Mouse (Mus musculus): ENCODE results near the gene Usp30. TPM values are rescaled to one million over a fixed set of nuclear protein-coding genes. Genes with fewer than 3 reads are reported as not detected.

Usp30 gene
- 42.9 and 44.1 TPM in 2 replicates for polyA plus RNA-seq (2012; rRNA removed)

DNA sequence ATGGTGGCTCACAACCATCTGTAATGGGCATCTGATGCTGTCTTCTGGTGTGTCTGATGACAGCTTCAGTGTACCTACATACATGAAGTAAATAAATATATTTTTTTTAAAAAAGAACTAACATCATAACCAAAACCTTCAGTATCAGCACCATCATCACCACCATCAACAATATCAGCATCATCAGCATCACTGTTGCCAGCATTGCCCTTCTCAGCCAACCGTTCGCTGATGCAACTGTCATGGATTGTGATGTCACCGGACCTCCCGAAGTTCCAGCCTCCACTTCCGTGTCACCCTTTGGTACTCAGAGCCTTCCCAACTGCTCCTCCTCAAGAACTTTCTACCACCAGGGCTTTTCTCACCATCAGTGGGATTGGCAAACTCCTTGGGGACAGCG, at the start of gene Usp30:
Usp30 (plus strand) TSS at position 301 of the 400 bp plus-strand sequence.
- Histone ChIP-seq H3K4me3 (replicated peaks; ENCODE audit: insufficient read depth, low read depth, low read length) (no peak within 1 kb of the TSS), H3K4me1 (ENCODE audit: control insufficient read depth, insufficient read depth, low read length) (no peaks in the 10 kb centered on the region), H3K27ac (ENCODE audit: insufficient read depth, low read length) (no peak within 1 kb of the TSS), H3K27me3 (ENCODE audit: control insufficient read depth, insufficient read depth, low read length) (no peaks in the 10 kb centered on the region)
- TF ChIP-seq POLR2A (IDR thresholded peaks at IDR 0.05; ENCODE audit: borderline replicate concordance, insufficient read depth, low read length) (no peak), CTCF (IDR thresholded peaks at IDR 0.05; ENCODE audit: borderline replicate concordance, insufficient read depth, low read depth, low read length) (no peak)
- no peak for DNase-seq
- WGBS, result 88% methylated on average over 6 of the region's 6 CpGs

DNA sequence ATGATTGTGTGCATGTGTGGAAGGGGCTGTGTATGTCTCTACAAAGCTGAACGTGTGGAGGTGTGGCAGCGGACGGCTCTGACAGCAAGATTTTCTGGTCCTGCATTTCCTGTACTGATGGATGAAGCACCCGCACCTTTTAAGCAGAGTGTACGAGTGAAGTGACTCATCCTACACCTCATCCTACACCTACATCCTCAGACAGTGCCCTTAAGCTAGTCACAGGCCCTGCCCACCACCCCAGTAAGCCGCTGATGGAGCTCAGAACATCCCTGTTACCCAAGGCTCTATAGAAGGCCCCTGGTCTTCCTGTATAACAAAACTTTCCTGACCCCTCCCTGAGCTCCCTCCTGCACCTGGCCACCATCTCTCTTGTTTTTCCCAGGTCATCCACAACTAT, 40.9 kb upstream of the Usp30 start:
- H3K4me1 ChIP-seq (ENCODE audit: control insufficient read depth, insufficient read depth, low read length), result peaks cover 14% of the 10 kb centered on the region
- WGBS, result 63% methylated on average over 6 of the region's 6 CpGs
- DNase-seq, result no peak
- H3K27me3 ChIP-seq (ENCODE audit: control insufficient read depth, insufficient read depth, low read length), result no peaks in the 10 kb centered on the region
- TF ChIP-seq CTCF (IDR thresholded peaks at IDR 0.05; ENCODE audit: borderline replicate concordance, insufficient read depth, low read depth, low read length), result no peak
- TF ChIP-seq POLR2A (IDR thresholded peaks at IDR 0.05; ENCODE audit: borderline replicate concordance, insufficient read depth, low read length), result no peak
- H3K4me3 ChIP-seq (replicated peaks; ENCODE audit: insufficient read depth, low read depth, low read length), result no peak overlapping the region
- no peak overlapping the region for H3K27ac ChIP-seq (ENCODE audit: insufficient read depth, low read length)

DNA sequence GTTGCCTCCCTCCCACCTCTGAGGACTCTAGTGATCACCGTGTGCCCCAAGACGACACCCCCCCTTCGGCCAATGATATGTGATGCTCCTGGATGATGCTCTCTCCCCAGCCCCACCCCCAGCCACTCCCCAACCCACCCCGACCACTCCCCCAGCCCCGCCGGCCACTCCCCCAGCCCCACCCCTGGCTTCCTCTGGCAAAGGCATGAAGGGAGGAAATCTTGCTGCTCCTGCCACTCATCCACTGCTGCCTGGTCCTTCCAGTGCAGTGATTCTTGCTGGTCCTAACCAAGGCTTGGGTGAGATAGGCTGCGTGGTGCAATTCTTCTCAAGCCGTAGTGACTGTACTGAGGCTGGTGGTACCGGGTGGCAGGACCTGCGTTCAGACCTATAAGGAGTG, 40.4 kb upstream of the Usp30 start:
- DNase-seq, result no peak

DNA sequence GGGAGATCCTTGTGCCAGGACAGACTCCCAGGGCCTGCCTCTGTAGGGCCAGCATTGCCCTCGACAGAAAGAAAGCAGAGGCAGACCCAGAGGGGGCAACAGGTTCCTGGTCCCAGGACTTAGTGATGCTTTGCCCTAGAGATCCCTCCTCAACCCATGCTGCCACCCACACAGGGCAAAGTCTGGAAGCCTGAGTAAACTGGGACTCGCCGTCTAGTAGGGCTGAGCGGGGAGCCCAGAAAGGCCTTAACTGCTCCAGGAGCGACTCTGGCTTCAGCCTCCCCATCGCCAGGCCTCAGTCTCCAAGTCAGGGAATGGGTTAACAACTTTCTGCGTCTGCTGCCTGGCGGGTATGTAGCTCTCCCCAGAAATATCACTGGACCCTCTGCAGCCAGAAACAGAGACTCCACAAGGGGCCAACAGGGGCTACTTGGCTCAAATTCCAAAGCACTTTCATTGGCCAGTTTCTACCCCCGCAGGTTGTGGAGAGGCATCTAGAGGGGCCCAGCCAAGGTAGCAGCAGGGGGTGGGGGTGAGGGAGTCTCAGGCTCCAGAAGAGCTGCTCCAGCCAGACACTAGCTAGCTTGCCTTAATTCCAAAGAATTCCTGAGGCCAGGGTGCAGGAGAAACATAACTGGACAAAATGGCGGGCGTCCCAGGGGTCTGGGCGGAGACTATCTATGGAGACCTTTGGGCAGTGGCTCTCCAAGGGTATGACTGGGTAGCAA, 37.9 kb upstream of the Usp30 start:
- H3K4me3 ChIP-seq (replicated peaks; ENCODE audit: insufficient read depth, low read depth, low read length), result no peak overlapping the region
- TF ChIP-seq POLR2A (IDR thresholded peaks at IDR 0.05; ENCODE audit: borderline replicate concordance, insufficient read depth, low read length), result no peak
- TF ChIP-seq CTCF (IDR thresholded peaks at IDR 0.05; ENCODE audit: borderline replicate concordance, insufficient read depth, low read depth, low read length), result no peak
- 77% methylated on average over 12 of the region's 12 CpGs for WGBS
- peaks cover 19% of the 10 kb centered on the region for H3K4me1 ChIP-seq (ENCODE audit: control insufficient read depth, insufficient read depth, low read length)
- DNase-seq, result peak; percentile 28 to 36
- H3K27me3 ChIP-seq (ENCODE audit: control insufficient read depth, insufficient read depth, low read length), result no peaks in the 10 kb centered on the region
- H3K27ac ChIP-seq (ENCODE audit: insufficient read depth, low read length), result no peak overlapping the region

More for the DNA sequence above, 40.4 kb upstream of the Usp30 start:
- TF ChIP-seq CTCF (IDR thresholded peaks at IDR 0.05; ENCODE audit: borderline replicate concordance, insufficient read depth, low read depth, low read length), result no peak
- TF ChIP-seq POLR2A (IDR thresholded peaks at IDR 0.05; ENCODE audit: borderline replicate concordance, insufficient read depth, low read length), result no peak
- WGBS, result 13% methylated on average over 10 of the region's 10 CpGs
- H3K27me3 ChIP-seq (ENCODE audit: control insufficient read depth, insufficient read depth, low read length), result no peaks in the 10 kb centered on the region
- H3K4me1 ChIP-seq (ENCODE audit: control insufficient read depth, insufficient read depth, low read length), result peaks cover 15% of the 10 kb centered on the region
- H3K27ac ChIP-seq (ENCODE audit: insufficient read depth, low read length), result no peak overlapping the region
- H3K4me3 ChIP-seq (replicated peaks; ENCODE audit: insufficient read depth, low read depth, low read length), result no peak overlapping the region

DNA sequence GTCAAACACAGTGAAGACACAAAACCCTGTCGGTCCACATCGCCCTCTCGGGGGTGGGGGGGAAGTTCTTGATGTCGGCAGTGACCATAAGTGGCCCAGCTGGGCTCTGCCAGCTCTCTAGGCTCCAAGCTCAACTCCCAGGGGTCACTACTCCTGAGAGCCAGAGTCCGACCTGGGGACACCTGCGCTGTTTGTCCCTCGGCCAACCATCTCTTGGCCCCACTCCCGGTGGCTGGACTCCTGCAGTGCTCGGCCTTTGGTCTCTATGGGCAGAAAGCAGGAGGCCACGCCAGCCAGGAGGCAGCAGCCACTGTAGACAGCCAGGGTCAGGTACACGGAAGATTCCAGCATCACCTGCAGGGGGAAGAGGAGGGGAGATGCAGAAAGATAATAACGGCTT, 37.1 kb upstream of the Usp30 start:
- Histone ChIP-seq H3K4me1 (ENCODE audit: control insufficient read depth, insufficient read depth, low read length) (peaks cover 19% of the 10 kb centered on the region), H3K4me3 (replicated peaks; ENCODE audit: insufficient read depth, low read depth, low read length) (no peak overlapping the region), H3K27me3 (ENCODE audit: control insufficient read depth, insufficient read depth, low read length) (no peaks in the 10 kb centered on the region), H3K27ac (ENCODE audit: insufficient read depth, low read length) (peak overlapping the region; percentile 8; the same call in 1 of the 2 replicates)
- WGBS, result 18% methylated on average over 12 of the region's 12 CpGs
- peak; percentile 81 to 82 for DNase-seq
- TF ChIP-seq CTCF (IDR thresholded peaks at IDR 0.05; ENCODE audit: borderline replicate concordance, insufficient read depth, low read depth, low read length) (no peak), POLR2A (IDR thresholded peaks at IDR 0.05; ENCODE audit: borderline replicate concordance, insufficient read depth, low read length) (no peak)

DNA sequence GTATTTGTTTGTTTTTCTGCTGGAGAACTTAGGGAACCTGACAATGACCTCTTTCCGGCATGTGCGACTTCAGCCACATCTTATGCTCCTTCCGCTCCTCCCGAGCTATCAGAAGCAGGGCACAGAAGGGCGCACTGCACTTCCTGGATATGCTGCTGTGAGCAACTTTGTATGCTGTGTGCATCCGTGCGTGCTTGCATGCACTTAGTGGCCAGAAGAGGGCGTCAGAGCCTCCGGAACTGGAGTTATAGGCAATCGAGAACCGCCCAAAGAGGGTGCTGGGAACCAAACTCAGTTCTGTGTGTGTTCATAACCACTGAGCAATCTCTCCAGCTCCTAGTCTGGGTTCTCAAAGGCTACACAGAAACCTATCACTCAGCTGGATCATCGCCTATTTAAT, 34.6 kb upstream of the Usp30 start:
- 92% methylated on average over 12 of the region's 12 CpGs for WGBS
- no peak overlapping the region for H3K27ac ChIP-seq (ENCODE audit: insufficient read depth, low read length)
- peaks cover 35% of the 10 kb centered on the region for H3K4me1 ChIP-seq (ENCODE audit: control insufficient read depth, insufficient read depth, low read length)
- no peak for TF ChIP-seq POLR2A (IDR thresholded peaks at IDR 0.05; ENCODE audit: borderline replicate concordance, insufficient read depth, low read length)
- 0 out of 2 replicates have a peak, but pooled peaks have one; percentile 14 for TF ChIP-seq CTCF (IDR thresholded peaks at IDR 0.05; ENCODE audit: borderline replicate concordance, insufficient read depth, low read depth, low read length)
- H3K4me3 ChIP-seq (replicated peaks; ENCODE audit: insufficient read depth, low read depth, low read length), result no peak overlapping the region
- DNase-seq, result no peak
- H3K27me3 ChIP-seq (ENCODE audit: control insufficient read depth, insufficient read depth, low read length), result no peaks in the 10 kb centered on the region

DNA sequence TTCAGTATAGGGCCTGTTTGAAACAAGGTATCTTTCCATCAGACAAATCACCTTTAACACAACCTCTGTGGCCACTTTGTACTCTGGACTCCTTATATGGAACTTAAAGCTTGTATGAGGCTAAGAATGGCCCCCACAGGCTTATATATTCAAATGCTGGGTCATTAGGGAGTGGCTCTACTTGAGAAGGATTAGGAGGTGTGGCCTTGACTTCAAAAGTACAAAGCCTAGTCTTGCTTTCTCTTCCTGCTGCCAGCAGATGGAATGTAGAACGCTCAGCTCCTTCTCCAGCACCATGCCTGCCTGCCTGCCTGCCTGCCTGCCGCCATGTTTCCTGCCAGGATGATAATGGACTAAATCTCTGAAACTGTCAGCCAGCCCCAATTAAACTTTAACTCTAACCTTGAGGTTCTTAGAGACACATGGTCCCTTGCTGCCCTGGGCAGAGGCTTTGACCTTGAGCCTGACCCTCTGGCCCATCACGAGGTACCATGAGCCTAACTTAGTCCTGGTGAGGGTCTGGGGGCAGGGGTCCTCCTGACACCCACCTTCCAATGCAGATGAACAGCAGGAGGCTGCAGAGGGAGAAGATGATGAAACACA, 33.0 kb upstream of the Usp30 start:
- no peak overlapping the region for H3K4me3 ChIP-seq (replicated peaks; ENCODE audit: insufficient read depth, low read depth, low read length)
- no peaks in the 10 kb centered on the region for H3K27me3 ChIP-seq (ENCODE audit: control insufficient read depth, insufficient read depth, low read length)
- DNase-seq, result no peak
- H3K27ac ChIP-seq (ENCODE audit: insufficient read depth, low read length), result no peak overlapping the region
- 87% methylated on average over 3 of the region's 3 CpGs for WGBS
- peaks cover 35% of the 10 kb centered on the region for H3K4me1 ChIP-seq (ENCODE audit: control insufficient read depth, insufficient read depth, low read length)
- no peak for TF ChIP-seq CTCF (IDR thresholded peaks at IDR 0.05; ENCODE audit: borderline replicate concordance, insufficient read depth, low read depth, low read length)
- TF ChIP-seq POLR2A (IDR thresholded peaks at IDR 0.05; ENCODE audit: borderline replicate concordance, insufficient read depth, low read length), result no peak

DNA sequence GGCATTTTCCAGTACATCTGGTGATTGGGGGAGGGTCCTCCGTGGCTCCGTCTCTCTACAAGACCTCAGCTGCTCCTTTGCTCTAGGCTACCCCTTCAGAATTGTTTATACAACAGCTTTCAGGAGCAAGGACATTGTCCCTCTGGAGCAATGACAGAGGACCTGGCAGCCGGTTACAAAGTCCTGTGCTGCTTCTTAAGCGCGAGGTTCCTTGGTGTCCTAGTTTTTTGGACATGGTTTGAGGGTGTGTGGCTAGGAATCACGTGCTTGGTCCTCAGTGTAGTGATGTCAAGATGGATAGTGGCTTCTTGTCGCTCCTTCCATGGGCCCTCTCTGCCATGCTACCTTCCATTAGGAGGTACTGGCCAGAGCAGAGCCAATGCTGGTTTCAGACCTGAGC, 30.9 kb upstream of the Usp30 start:
- Histone ChIP-seq H3K27me3 (ENCODE audit: control insufficient read depth, insufficient read depth, low read length) (no peaks in the 10 kb centered on the region), H3K27ac (ENCODE audit: insufficient read depth, low read length) (peak overlapping the region; percentile 58), H3K4me3 (replicated peaks; ENCODE audit: insufficient read depth, low read depth, low read length) (no peak overlapping the region), H3K4me1 (ENCODE audit: control insufficient read depth, insufficient read depth, low read length) (peaks cover 21% of the 10 kb centered on the region)
- DNase-seq, result no peak
- 61% methylated on average over 7 of the region's 7 CpGs for WGBS
- TF ChIP-seq CTCF (IDR thresholded peaks at IDR 0.05; ENCODE audit: borderline replicate concordance, insufficient read depth, low read depth, low read length) (no peak), POLR2A (IDR thresholded peaks at IDR 0.05; ENCODE audit: borderline replicate concordance, insufficient read depth, low read length) (no peak)
